Mouse (Mus musculus) thymus, postnatal 25 days (tissue): ENCODE data around the gene Gna15.

Experiments used
- DNase-seq: peaks from one replicate; pipeline ENCODE4 v3.0.0; 2022

The Gna15 gene

DNA sequence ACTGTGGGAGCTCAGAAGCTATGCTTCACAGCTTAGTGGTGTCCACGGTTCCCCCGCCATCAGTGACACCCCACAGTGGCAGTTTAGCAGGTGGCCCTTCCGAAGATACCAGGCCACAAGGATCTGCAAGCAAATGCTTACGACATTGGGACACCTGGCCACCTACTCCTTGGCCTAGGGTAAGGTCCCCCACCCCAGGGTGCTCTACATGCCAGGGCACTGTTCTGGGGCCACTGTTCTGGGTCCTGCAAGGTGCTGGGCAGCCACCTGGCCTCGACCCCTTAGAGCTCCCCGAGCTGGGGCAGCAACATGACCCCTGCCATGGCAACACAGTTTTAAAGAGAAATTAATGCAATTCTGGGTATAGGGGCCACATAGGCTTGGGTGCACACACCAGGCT is 28.9 kb downstream of the Gna15 start:
- DNase-seq, result no peak

- no peak for DNase-seq
Measured at GRCm38 (mm10) chr10:81494260-81495041, 29.6 kb downstream of the Gna15 start.

DNA sequence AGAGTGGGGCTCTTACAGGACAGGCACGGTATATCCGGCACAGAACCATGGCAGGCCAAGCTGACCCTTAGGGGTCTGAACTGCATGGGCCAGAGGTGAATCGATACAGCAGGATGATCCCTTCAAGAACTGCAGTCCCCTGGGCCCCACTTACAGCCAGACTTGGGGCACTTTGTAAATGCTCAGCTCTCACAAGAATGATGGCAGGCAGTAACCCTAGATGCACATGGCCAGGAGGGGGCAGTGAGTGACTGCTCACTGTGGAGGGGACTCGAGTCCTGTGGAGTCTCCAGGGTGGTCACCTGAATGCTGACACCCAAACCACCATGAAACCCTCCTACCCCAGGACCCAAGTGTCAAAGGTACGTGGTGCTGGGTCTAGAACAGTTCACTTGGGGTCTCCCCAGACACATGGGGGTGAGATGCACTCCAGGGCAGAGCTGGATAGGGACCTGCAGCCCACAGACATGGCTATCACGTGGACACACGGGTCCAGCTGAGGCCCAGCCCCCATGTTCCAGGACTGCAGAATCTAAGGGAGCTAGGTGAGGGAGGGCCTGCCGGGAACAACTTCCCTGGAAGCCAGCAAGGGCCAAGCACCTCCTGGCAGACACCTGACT is 30.3 kb downstream of the Gna15 start:
- peak; percentile 46 for DNase-seq

DNA sequence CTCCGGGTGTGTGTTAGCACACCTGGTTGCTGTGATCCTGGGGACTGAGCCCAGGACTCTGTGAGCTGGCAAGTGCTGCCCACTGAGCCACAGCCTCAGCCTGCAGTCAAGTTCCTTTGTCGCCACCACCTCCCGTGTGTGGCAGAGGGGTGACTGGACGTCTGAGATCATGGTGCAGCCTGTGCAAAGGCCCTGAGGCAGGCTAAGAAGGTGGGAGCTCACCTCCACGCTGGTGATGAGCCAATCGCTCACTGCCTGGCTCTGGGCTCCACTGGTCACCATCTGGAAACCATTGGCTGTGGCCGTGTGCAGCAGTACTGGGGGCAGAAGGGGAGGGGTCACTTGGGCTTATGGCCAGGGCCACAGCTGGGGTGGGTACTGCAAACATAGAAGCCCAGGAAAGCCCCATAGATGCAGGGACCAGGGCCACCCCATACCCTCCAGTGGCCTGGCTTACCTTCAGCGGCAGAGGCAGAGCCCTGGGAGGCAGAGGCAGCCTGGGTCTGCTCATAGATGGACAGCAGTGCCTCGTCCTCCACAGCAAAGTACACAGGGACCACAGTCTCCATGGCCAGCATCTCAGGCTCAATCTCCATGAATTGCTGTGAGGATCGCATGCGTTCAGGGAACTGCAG is 31.3 kb downstream of the Gna15 start:
- DNase-seq, result no peak

DNA sequence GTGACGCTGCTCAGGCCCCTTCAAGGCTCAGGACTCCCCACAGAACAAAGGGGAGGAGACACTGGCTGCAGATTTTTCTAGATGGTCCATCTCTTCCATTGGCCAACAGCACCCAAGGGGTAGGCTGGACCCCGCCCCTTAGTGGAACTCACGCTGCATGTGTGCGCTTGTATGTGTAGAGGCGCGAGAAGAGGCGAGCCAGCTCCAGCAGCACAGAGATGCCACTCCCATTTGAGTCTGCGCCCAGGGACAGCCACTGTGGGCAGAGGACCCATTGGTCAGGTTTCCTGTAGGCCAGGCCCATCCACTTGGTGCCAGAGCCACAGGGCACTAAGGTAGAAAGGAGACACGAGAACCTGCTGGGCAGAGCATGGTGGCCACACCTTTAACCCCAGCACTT is 33.0 kb downstream of the Gna15 start:
- no peak for DNase-seq

DNA sequence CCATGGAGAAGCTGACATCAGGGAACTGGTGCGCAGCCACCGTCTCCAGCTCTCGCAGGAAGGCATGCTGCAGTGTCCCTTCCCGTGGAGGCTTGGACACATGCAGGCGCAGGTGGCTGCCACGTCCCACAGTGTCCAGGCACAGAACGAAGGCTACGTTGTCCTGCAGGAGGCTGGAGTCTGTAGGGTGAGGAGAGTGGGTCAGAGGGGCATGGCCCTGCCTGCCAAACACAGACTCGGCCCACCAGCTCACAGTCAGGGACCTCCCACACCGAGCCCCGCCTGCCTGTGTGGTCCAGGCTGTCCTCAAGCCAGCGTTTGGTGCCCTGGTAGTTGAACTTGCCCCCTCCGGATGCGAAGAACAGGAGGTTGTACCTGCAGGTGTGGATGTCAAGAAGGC is 34.1 kb downstream of the Gna15 start:
- no peak for DNase-seq

DNA sequence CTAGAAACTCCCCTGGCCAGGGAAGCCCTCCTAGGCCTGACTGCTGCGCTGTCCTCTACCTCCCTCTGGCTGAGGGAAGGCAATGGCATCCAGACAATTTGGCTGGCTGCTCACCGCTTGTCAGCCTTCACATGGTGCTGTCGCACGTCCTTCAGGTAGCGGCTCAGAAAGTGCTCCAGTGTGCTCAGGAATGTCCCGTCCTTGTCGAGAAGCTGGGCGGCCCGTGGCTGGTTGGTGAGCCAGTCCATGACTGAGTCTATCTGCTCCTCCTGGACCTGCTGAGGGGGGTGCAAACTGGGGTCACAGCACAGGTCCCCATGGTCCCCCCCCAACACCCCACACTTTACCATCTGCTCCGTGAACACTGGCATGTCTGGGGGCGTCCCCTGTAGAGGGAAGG is 35.9 kb downstream of the Gna15 start:
- DNase-seq, result no peak

DNA sequence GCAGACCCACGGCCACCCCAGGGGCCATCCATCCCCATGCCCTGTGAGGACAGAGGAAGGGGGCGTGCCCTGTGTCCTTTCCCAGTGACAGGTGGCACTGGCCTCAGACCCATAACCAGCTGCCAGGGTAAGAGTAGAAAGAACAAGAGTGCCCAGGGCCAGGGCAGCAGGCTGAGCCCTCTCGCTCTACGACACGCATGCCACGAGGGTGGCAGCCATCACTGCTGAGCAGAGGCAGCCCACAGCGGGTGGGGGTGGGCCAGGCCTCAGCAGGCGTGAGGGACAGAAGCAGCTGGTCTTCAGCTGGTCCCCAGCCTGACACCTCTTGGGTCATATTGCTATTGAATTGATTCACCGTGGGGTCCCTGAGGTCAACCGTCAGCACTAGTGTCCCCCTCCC is 37.5 kb downstream of the Gna15 start:
- no peak for DNase-seq

DNA sequence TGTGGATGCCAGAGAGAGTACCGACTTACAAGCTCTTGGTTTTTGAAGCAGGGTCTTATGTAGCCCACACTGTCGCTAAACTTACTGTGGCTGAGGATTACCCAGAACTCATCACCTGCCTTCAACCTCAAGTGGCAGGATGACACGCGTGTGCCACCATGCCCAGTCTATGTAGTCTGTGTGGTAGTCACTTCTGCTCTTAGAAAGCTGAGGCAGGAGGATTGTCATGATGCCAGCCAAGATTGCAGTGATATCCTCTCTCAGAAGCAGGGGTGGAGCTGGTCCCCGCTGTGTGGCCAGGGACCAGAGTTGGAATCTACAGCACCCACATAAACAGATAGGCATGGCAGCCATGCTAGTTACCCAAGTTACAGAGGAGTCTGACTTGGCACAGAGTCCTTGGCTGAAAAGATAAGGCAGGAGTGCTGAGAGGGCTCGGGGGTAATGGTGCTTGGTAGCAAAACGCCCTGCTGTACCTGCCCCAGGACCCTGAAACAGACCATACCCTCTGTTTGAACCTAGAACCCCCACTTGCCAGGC is 38.5 kb downstream of the Gna15 start:
- DNase-seq, result no peak

- DNase-seq, result peak; percentile 49
Measured at GRCm38 (mm10) chr10:81485060-81485449, 39.0 kb downstream of the Gna15 start.

GRCm38 (mm10) chr10:81484441-81485059 is 39.5 kb downstream of the Gna15 start:
- DNase-seq, result no peak

DNA sequence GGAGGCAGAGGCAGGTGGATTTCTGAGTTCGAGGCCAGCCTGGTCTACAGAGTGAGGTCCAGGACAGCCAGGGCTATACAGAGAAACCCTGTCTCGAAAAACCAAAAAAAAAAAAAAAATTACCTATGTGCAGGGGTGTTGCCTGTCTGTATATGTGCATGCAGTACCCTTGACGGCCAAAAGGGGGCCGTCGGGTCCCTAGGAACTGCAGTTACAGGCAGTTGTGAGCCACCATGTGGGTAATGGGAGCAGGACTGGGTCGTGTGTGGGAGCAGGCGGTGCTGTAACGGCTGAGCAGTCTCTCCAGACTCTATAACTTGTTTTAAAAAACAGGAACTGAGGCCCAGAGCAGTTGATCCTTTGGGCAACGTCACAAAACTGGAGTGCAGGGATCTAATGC is 40.0 kb downstream of the Gna15 start:
- DNase-seq, result peak; percentile 48

GRCm38 (mm10) chr10:81482533-81482889 is 41.5 kb downstream of the Gna15 start, which contains the start of gene Celf5:
Celf5 (minus strand) TSS chr10:81482709.
- peak; percentile 71 for DNase-seq

GRCm38 (mm10) chr10:81481605-81482532 is 42.2 kb downstream of the Gna15 start:
- no peak for DNase-seq

GRCm38 (mm10) chr10:81474461-81474860 is 49.6 kb downstream of the Gna15 start:
- DNase-seq, result no peak

DNA sequence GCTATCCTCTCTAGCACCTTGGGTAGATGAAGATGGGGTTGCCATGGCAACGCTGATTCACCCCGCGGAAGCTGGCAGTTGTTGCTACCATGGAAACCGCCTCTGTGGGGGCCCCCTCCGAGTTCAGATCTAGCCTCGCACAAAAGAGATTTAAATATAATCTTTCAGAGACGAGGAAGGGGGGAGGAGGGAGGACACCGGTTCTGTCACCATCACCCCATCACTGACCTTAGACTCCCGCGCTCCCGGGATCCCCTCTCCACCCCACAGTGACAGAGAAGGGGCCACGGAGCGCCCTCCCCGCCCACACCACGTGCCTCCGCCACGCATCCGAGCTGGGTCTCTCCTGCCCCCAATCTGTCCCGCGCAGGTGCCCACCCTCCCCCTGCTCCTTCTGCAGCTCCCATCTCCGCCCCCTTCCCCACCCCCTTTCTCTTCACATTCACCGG is 51.0 kb downstream of the Gna15 start:
- DNase-seq, result peak; percentile 60

DNA sequence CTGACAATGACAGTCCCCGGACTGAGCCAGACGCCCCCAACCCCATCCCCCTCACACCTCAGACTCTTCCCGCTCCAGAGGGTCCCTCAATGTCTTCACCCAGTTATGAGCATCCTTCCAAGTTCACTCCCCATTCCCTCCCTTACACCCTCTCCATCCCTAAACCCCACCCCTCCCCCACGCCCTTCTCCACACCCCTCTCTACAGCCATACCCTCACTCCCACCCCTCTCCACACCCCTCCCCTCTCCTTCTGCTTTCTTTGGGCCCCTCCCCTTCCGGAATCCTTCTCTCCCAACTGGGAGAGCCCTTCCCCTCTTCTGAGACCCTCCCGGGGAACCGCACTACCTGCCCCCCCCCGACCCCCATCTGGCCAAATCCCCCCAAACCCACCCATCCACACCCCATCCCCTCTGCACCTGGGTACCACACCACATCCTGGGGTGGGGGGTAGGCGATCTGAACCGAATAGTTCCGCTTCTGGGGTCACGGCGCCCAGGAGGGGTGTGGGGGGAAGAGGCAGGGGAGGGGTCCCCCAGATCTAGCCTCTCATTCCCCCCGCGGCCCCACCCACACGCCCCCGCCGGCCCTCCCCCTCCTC is 51.5 kb downstream of the Gna15 start:
- DNase-seq, result no peak

- DNase-seq, result peak; percentile 54
Measured at GRCm38 (mm10) chr10:81470454-81470853, 53.6 kb downstream of the Gna15 start.

DNA sequence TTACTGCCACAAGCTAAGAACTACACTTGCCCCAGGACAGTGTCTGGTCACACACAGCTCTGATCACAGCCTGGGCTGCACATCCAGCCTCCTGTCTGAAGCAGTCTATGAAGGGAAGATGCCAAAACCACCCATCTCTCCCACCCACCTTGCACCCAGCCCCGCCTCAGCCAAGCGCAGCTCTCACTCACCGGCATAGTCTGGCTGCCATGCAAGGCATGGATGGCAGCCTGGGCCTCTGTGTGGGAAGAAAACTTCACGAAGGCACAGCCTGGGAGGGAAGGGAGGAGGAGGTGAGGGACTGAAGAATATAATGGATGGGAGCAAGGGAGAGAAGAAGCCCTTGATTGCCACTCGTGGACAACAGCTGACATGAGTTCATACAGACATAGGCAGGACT is 54.8 kb downstream of the Gna15 start:
- no peak for DNase-seq

- DNase-seq, result no peak
Measured at GRCm38 (mm10) chr10:81467670-81468235, 56.3 kb downstream of the Gna15 start.

GRCm38 (mm10) chr10:81466881-81467280 is 57.1 kb downstream of the Gna15 start:
- DNase-seq, result no peak
